ENCODE assay signal across 8 mouse cellular contexts in the genomic region with DNA sequence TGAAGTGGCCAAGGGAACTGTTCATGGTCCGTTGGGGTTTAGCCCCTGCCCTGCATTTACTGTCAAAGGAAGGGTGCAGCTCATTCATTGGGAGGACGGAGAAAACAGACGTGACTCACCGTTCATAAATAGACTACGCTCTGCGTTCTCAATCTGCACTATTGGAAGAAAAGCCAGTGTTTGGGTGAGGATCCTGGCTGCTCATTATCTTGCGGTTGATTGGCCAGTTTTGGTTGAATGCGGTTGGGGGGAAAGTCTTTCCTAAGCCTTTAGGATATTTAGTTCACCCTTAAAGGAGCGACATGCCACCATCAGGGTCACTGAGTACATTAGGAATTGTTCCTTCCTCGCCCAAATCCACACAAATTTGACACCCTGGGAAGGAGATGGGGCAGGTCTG. TPM values are rescaled to one million over a fixed set of nuclear protein-coding genes. Genes with fewer than 3 reads are reported as not detected.
DNase-seq lines count a peak whose midpoint lies in the region; ATAC-seq and TF ChIP-seq lines count a peak whose summit lies in the region.

No protein-coding gene starts in this region.

- peak overlapping the region; percentile 75 for H3K4me2 ChIP-seq in forebrain, embryonic 15.5 days (replicated peaks)
- H3K4me2 ChIP-seq in liver, embryonic 15.5 days = peak overlapping the region; percentile 98

- no peak for TF ChIP-seq CTCF in E14TG2a.4 (conservative IDR thresholded peaks at IDR 0.05; ENCODE audit: low read length)

- no peaks in the 10 kb centered on the region for H3K9me3 ChIP-seq in E14TG2a.4 (ENCODE audit: low read length)
- H3K9me3 ChIP-seq in forebrain, embryonic 15.5 days = no peaks in the 10 kb centered on the region
- H3K9me3 ChIP-seq in liver, embryonic 15.5 days (replicated peaks) = no peaks in the 10 kb centered on the region

- peaks cover 90% of the 10 kb centered on the region for H3K4me1 ChIP-seq in E14TG2a.4 (replicated peaks; ENCODE audit: low read depth, low read length)
- H3K4me1 ChIP-seq in forebrain, embryonic 15.5 days = peaks cover 30% of the 10 kb centered on the region
- peaks cover 26% of the 10 kb centered on the region for H3K4me1 ChIP-seq in liver, embryonic 15.5 days (replicated peaks)

- H3K4me3 ChIP-seq in E14TG2a.4 (replicated peaks; ENCODE audit: low read length) = peak overlapping the region; percentile 94
- H3K4me3 ChIP-seq in forebrain, embryonic 15.5 days = peak overlapping the region; percentile 75
- H3K4me3 ChIP-seq in liver, embryonic 15.5 days (replicated peaks) = peak overlapping the region; percentile 90

- peak overlapping the region; percentile 67 for H3K9ac ChIP-seq in forebrain, embryonic 15.5 days (replicated peaks)
- peak overlapping the region; percentile 88 for H3K9ac ChIP-seq in liver, embryonic 15.5 days

- no peak for ATAC-seq in forebrain, embryonic 15.5 days (replicated peaks)
- ATAC-seq in liver, embryonic 15.5 days (ENCODE audit: insufficient read depth) = no peak

- DNase-seq in heart, adult 11 months = peak; percentile 83
- no peak for DNase-seq in heart, adult 18-20 months
- no peak for DNase-seq in adrenal gland, adult 8-10 months
- DNase-seq in spleen, postnatal 14 days (ENCODE audit: low spot score in 2 of 2) = no peak
- no peak for DNase-seq in cerebellum, postnatal 36 days

- H3K27ac ChIP-seq in forebrain, embryonic 15.5 days (replicated peaks) = peak overlapping the region; percentile 9; the same call in 1 of the 2 replicates
- peak overlapping the region; percentile 82 for H3K27ac ChIP-seq in liver, embryonic 15.5 days (replicated peaks)

- peaks cover 14% of the 10 kb centered on the region for H3K36me3 ChIP-seq in E14TG2a.4 (ENCODE audit: insufficient read depth, low read length)
- no peaks in the 10 kb centered on the region for H3K36me3 ChIP-seq in forebrain, embryonic 15.5 days
- H3K36me3 ChIP-seq in liver, embryonic 15.5 days (replicated peaks) = no peaks in the 10 kb centered on the region

- H3K27me3 ChIP-seq in E14TG2a.4 (ENCODE audit: insufficient read depth, low read length) = peaks cover 5% of the 10 kb centered on the region
- H3K27me3 ChIP-seq in forebrain, embryonic 15.5 days = no peaks in the 10 kb centered on the region
- H3K27me3 ChIP-seq in liver, embryonic 15.5 days = no peaks in the 10 kb centered on the region

- under 1% methylated on average over 10 of the region's 10 CpGs for WGBS in forebrain, embryonic 15.5 days
- WGBS in liver, embryonic 15.5 days (ENCODE audit: insufficient replicate concordance) = 10% methylated on average over 10 of the region's 10 CpGs

RNA-seq across cellular contexts. Expression of gene Rcan1, which starts 5.4 kb away (rescaled TPM):
- 100 to 1,000 TPM in 1 of 2 experiments, 10 to 100 TPM in 1; 95.4 to 129 TPM for total RNA-seq in heart, adult 18-20 months (2021)
- polyA plus RNA-seq in forebrain, embryonic 15.5 days (2015; fragmentation: Nextera tagmentation; extraction: Ambion mirVana) = 49.8 and 52.8 TPM in 2 replicates
- polyA plus RNA-seq in liver, embryonic 15.5 days (2015; fragmentation: Nextera tagmentation; extraction: Ambion mirVana) = 9.1 and 9.3 TPM in 2 replicates
- 10 to 100 TPM; 16.0 to 23.4 (median 19.0) TPM for total RNA-seq in adrenal gland, adult 8-10 months (2022)

RNA-seq across cellular contexts. Expression of gene Clic6, which starts 20.3 kb away (rescaled TPM):
- 1 to 10 TPM in 1 of 2 experiments, under 1 TPM in 1; 0.37 to 1.1 TPM for total RNA-seq in heart, adult 18-20 months (2021)
- polyA plus RNA-seq in forebrain, embryonic 15.5 days (2015; fragmentation: Nextera tagmentation; extraction: Ambion mirVana) = 4.0 and 9.0 TPM in 2 replicates
- polyA plus RNA-seq in liver, embryonic 15.5 days (2015; fragmentation: Nextera tagmentation; extraction: Ambion mirVana) = 0.40 and 0.54 TPM in 2 replicates
- under 1 TPM; 0.17 to 0.55 (median 0.32) TPM for total RNA-seq in adrenal gland, adult 8-10 months (2022)
